7 mouse cellular contexts compared by ENCODE assay signal in genomic region chr9:48737210-48737850, GRCm38 (mm10).
DNase-seq lines count a peak whose midpoint lies in the region; ATAC-seq and TF ChIP-seq lines count a peak whose summit lies in the region.

No protein-coding gene starts in this region.

- peak; percentile 5 for TF ChIP-seq POLR2A in kidney, adult 2 months (IDR thresholded peaks at IDR 0.05; ENCODE audit: low read depth, low read length)

- no peak overlapping the region for H3K4me3 ChIP-seq in kidney, adult 2 months (ENCODE audit: insufficient read depth, low read depth, low read length)
- H3K4me3 ChIP-seq in midbrain, embryonic 15.5 days: no peak overlapping the region

- intact Hi-C loops in left cerebral cortex, postnatal 25 days (cut with DNase I): loop anchor here (1.0 to 5.0 kb wide), 7 partner anchors 14 to 250 kb away; partner anchors contain the start of genes Usp28 and Zbtb16

- peaks cover 72% of the 10 kb centered on the region for H3K4me1 ChIP-seq in kidney, adult 2 months (ENCODE audit: control insufficient read depth, insufficient read depth, low read length)
- peaks cover 83% of the 10 kb centered on the region for H3K4me1 ChIP-seq in midbrain, embryonic 15.5 days

- no peak for ATAC-seq in midbrain, embryonic 15.5 days (replicated peaks)

- peak; percentile 91 for DNase-seq in cerebellum, adult 11-12 months
- DNase-seq in fat pad, adult 2 months (ENCODE audit: extremely low read depth, low read depth, low spot score): peak; percentile 91
- DNase-seq in heart, adult 8-10 months (ENCODE audit: low spot score): peak; percentile 99
- DNase-seq in kidney, adult 2 months: peak; percentile 99
- peak; percentile 92 to 98 for DNase-seq in left cerebral cortex, postnatal 25 days (ENCODE audit: low spot score in 2 of 2)
- DNase-seq in testis, postnatal 10 days (ENCODE audit: low spot score): peak; percentile 77

- WGBS in kidney, adult 2 months: 8% methylated on average over 13 of the region's 13 CpGs
- WGBS in midbrain, embryonic 15.5 days: 26% methylated on average over 13 of the region's 13 CpGs

- H3K9me3 ChIP-seq in midbrain, embryonic 15.5 days: no peaks in the 10 kb centered on the region

- H3K27me3 ChIP-seq in kidney, adult 2 months (replicated peaks; ENCODE audit: control insufficient read depth, insufficient read depth, low read length): no peaks in the 10 kb centered on the region
- no peaks in the 10 kb centered on the region for H3K27me3 ChIP-seq in midbrain, embryonic 15.5 days (replicated peaks)

- H3K36me3 ChIP-seq in kidney, adult 2 months (ENCODE audit: control insufficient read depth, insufficient read depth, low read length): no peaks in the 10 kb centered on the region
- H3K36me3 ChIP-seq in midbrain, embryonic 15.5 days (replicated peaks): no peaks in the 10 kb centered on the region

- TF ChIP-seq CTCF in kidney, adult 2 months (conservative IDR thresholded peaks at IDR 0.05; ENCODE audit: insufficient read depth, insufficient read length, low read depth, low read length): no peak

- peak overlapping the region; percentile 95 for H3K27ac ChIP-seq in kidney, adult 2 months (ENCODE audit: insufficient read depth, low read depth, low read length)
- peak overlapping the region; percentile 79 for H3K27ac ChIP-seq in midbrain, embryonic 15.5 days

- peak overlapping the region; percentile 11; the same call in 1 of the 2 replicates for H3K4me2 ChIP-seq in midbrain, embryonic 15.5 days

- H3K9ac ChIP-seq in midbrain, embryonic 15.5 days: no peak overlapping the region
